Mouse (Mus musculus) small intestine, adult 2 months (tissue): Measurements from ENCODE around the gene Mitd1.

Experiments
- CTCF ChIP-seq: fragments of 200-500 bp; IDR thresholded peaks from 2 replicates; pipeline ENCODE4 v1.5.1; 2012; ENCODE audit warnings: low read depth, mild to moderate bottlenecking, control low read depth, inconsistent platforms, low read length, moderate library complexity, mixed read lengths; ENCODE audit not compliant: insufficient replicate concordance, insufficient read length; ENCODE audit errors: extremely low read depth
- POLR2A ChIP-seq: fragments of 200-500 bp; IDR thresholded peaks from 2 replicates; pipeline ENCODE4 v1.6.1; 2012; ENCODE audit warnings: low read depth, mild to moderate bottlenecking, control low read depth, inconsistent platforms, low read length, moderate library complexity

- no peak for TF ChIP-seq CTCF
- no peak for TF ChIP-seq POLR2A
These were observed 32.3 kb upstream of the Mitd1 start for GRCm38 (mm10) chr1:37922536-37922935.
